Mouse (Mus musculus): ENCODE results near the gene Acpp. TPM values are rescaled to one million over a fixed set of nuclear protein-coding genes. Genes with fewer than 3 reads are reported as not detected.

The Acpp gene
- polyA plus RNA-seq, 1 experiment from 2014 or later, result 0.84 TPM

DNA sequence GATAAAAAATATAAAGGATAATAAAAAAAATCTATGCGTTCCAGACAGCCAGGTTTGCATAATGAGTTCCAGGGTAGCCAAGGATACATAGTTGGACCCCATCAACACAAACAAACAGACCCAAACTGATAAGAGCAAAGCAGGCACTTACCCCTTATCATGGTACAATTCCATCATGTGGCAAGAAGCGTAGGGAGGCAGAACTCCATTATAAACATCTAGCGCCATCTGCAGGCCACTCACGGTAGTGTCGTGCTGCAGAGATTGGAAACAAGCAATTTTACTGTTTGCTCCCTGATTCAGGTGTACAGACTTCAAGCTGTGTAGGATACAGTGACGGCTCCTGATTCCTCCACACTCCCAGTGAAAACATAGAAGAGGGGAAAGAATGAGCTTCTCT, 30.8 kb downstream of the Acpp start:
- no peaks in the 10 kb centered on the region for H3K9me3 ChIP-seq (ENCODE audit: low read length)
- no peak overlapping the region for H3K27ac ChIP-seq (ENCODE audit: low read length)
- ATAC-seq (peak; percentile 12; the same call in 1 of the 2 replicates), DNase-seq (ENCODE audit: low spot score) (peak; percentile 73)
- 7% methylated on average over 6 of the region's 6 CpGs for WGBS
- H3K4me2 ChIP-seq (replicated peaks; ENCODE audit: low read depth, low read length), result no peak overlapping the region
- H3K4me1 ChIP-seq (ENCODE audit: insufficient read depth, low read depth, low read length), result no peaks in the 10 kb centered on the region
- no peak overlapping the region for H3K4me3 ChIP-seq (ENCODE audit: low read depth, low read length)
- H3K9ac ChIP-seq (replicated peaks; ENCODE audit: low read depth), result no peak overlapping the region
- no peaks in the 10 kb centered on the region for H3K36me3 ChIP-seq (ENCODE audit: insufficient read depth, low read length)
- TF ChIP-seq EP300 (IDR thresholded peaks at IDR 0.05) (no peak), CTCF (IDR thresholded peaks at IDR 0.05) (peak; percentile 92)
- no peaks in the 10 kb centered on the region for H3K27me3 ChIP-seq (replicated peaks; ENCODE audit: insufficient read depth, low read length)

DNA sequence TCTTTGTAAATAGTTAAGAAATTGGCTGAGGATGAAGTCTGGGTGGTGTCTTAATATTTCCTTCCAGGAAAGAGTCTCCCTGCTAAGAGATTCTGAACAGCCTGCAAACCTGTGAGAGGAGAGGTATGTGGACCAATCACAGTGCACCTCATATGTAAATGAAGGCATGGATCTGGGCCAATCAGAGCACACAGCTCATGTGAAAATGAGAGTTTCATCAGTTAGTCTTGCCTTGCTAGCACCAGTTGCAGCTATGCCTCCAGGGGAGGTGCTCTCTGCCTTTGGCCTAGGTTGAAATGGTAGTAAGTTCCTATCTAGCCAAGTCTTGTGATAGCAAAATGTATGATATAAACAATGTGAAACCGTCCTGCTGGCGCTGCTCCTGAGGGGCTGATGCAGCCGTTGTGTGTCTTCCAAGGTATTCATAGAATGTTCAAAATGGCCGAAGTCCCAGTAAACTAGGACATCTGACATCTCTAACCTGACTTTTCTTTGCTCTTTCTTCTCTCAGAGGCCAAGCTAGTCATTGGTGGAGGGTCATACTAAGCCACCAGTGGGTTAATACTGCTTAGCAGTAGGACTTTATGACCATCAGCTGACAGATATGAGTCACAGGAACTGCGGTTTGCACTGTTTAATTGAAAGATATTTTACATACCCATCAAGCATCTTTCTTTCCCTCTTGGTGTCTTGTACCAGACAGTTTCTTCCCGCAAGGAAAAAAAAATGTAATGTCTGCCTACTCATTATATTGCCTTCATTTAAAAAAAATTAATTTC, 32.0 kb downstream of the Acpp start:
- Histone ChIP-seq H3K4me3 (ENCODE audit: low read depth, low read length) (no peak overlapping the region), H3K4me2 (replicated peaks; ENCODE audit: low read depth, low read length) (no peak overlapping the region), H3K36me3 (ENCODE audit: insufficient read depth, low read length) (no peaks in the 10 kb centered on the region), H3K9ac (replicated peaks; ENCODE audit: low read depth) (no peak overlapping the region), H3K27me3 (replicated peaks; ENCODE audit: insufficient read depth, low read length) (no peaks in the 10 kb centered on the region), H3K27ac (ENCODE audit: low read length) (no peak overlapping the region), H3K4me1 (ENCODE audit: insufficient read depth, low read depth, low read length) (no peaks in the 10 kb centered on the region), H3K9me3 (ENCODE audit: low read length) (no peaks in the 10 kb centered on the region)
- WGBS, result 71% methylated on average over 6 of the region's 6 CpGs
- TF ChIP-seq CTCF (IDR thresholded peaks at IDR 0.05) (no peak), EP300 (IDR thresholded peaks at IDR 0.05) (no peak)
- ATAC-seq (no peak), DNase-seq (ENCODE audit: low spot score) (peak; percentile 20)

DNA sequence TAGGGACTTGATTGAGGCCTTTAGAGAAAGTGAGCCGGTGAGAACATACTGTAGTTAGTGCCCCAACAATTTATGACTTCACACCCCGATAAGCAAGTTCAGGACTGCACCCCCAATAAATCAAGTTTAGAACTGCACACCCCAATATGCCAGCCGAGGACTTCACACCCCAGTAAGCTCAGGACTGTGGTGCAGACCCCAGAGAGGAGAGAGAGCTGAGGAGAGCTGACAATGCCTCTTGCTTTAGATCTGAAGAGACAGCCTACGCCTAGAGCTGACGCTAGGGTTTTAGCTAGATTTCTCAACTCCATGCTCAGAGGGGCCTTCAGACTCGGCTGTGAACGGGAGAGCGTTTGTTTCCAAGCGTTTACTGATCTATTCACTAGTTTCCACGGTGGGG, 32.7 kb downstream of the Acpp start:
- H3K4me3 ChIP-seq (ENCODE audit: low read depth, low read length), result no peak overlapping the region
- ATAC-seq (no peak), DNase-seq (ENCODE audit: low spot score) (no peak)
- H3K4me1 ChIP-seq (ENCODE audit: insufficient read depth, low read depth, low read length), result no peaks in the 10 kb centered on the region
- no peaks in the 10 kb centered on the region for H3K36me3 ChIP-seq (ENCODE audit: insufficient read depth, low read length)
- H3K4me2 ChIP-seq (replicated peaks; ENCODE audit: low read depth, low read length), result no peak overlapping the region
- H3K9ac ChIP-seq (replicated peaks; ENCODE audit: low read depth), result no peak overlapping the region
- H3K27me3 ChIP-seq (replicated peaks; ENCODE audit: insufficient read depth, low read length), result no peaks in the 10 kb centered on the region
- no peak for TF ChIP-seq CTCF (IDR thresholded peaks at IDR 0.05)
- no peak for TF ChIP-seq EP300 (IDR thresholded peaks at IDR 0.05)
- no peak overlapping the region for H3K27ac ChIP-seq (ENCODE audit: low read length)
- WGBS, result 67% methylated on average over 10 of the region's 10 CpGs
- H3K9me3 ChIP-seq (ENCODE audit: low read length), result no peaks in the 10 kb centered on the region

DNA sequence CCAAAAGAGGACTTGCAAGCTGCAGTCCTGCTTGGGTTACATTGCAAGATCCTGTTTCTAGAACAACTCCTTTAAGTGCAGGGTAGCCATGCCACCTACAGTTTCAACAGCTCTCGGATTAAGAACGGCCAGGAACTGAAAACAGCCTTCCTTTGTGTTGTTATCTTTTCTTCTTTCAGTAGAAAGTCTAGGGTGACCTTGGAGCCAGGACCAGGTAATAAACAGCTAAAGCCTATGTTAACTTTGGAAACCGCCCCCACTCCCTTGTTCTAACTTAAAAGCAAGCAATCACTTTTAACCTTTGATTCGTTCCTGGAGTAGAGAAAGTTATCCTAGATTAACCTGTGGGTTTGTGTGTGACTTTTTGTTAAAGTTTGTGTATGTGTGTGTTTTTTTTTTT, 33.2 kb downstream of the Acpp start:
- no peak overlapping the region for H3K27ac ChIP-seq (ENCODE audit: low read length)

DNA sequence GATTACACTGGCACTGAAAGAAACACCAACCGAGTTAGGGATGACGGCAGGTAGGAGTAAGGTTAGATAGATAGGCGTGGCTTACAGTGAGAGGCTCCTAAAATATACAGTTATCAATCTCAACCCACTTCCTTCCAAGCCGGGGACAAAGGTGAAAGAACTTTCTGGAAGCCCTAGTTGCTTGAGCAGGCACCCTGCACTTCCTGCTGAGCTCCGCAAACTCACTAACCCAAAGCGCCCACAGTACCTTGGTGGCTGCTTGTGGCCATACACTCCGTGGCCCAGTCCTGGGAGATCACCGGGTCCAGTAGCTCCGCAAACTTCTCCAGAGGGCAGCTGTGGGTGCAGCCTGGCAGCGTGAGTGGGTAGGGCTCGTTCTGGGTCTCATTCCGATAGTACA, 37.0 kb downstream of the Acpp start:
- 69% methylated on average over 12 of the region's 12 CpGs for WGBS

More for the DNA sequence above, 33.2 kb downstream of the Acpp start:
- Histone ChIP-seq H3K4me2 (replicated peaks; ENCODE audit: low read depth, low read length) (no peak overlapping the region), H3K9me3 (ENCODE audit: low read length) (no peaks in the 10 kb centered on the region), H3K4me1 (ENCODE audit: insufficient read depth, low read depth, low read length) (no peaks in the 10 kb centered on the region), H3K4me3 (ENCODE audit: low read depth, low read length) (no peak overlapping the region), H3K9ac (replicated peaks; ENCODE audit: low read depth) (no peak overlapping the region), H3K27me3 (replicated peaks; ENCODE audit: insufficient read depth, low read length) (no peaks in the 10 kb centered on the region), H3K36me3 (ENCODE audit: insufficient read depth, low read length) (no peaks in the 10 kb centered on the region)
- ATAC-seq (no peak), DNase-seq (ENCODE audit: low spot score) (no peak)
- TF ChIP-seq CTCF (IDR thresholded peaks at IDR 0.05) (no peak), EP300 (IDR thresholded peaks at IDR 0.05) (no peak)
- WGBS, result 64% methylated on average over 4 of the region's 4 CpGs

DNA sequence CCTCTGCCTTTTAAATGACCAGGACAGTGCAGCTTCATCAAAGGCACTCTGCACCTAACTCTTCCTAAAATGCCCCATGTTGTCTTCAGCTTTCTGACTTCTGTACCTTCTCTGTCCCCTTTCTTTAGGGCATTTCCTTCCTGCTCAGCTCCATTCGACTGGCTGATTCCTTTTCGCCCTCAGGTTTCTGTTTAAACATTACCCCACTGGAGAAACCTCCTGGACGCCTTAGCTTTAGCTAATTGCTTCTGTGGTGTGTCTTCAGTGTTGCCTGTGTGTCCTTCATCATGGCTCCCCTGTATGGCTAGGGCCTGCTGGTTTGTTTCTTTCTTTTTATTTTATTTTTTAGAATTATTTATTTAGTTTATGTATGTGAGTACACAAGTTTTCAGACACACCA, 40.5 kb downstream of the Acpp start:
- DNase-seq (ENCODE audit: low spot score) (no peak), ATAC-seq (no peak)
- Histone ChIP-seq H3K9me3 (ENCODE audit: low read length) (no peaks in the 10 kb centered on the region), H3K36me3 (ENCODE audit: insufficient read depth, low read length) (no peaks in the 10 kb centered on the region), H3K4me2 (replicated peaks; ENCODE audit: low read depth, low read length) (no peak overlapping the region), H3K4me3 (ENCODE audit: low read depth, low read length) (no peak overlapping the region), H3K4me1 (ENCODE audit: insufficient read depth, low read depth, low read length) (no peaks in the 10 kb centered on the region), H3K9ac (replicated peaks; ENCODE audit: low read depth) (no peak overlapping the region), H3K27ac (ENCODE audit: low read length) (no peak overlapping the region), H3K27me3 (replicated peaks; ENCODE audit: insufficient read depth, low read length) (no peaks in the 10 kb centered on the region)
- WGBS, result 47% methylated on average over 3 of the region's 3 CpGs
- TF ChIP-seq CTCF (IDR thresholded peaks at IDR 0.05) (no peak), EP300 (IDR thresholded peaks at IDR 0.05) (no peak)

More for the DNA sequence above, 37.0 kb downstream of the Acpp start:
- Histone ChIP-seq H3K27me3 (replicated peaks; ENCODE audit: insufficient read depth, low read length) (no peaks in the 10 kb centered on the region), H3K36me3 (ENCODE audit: insufficient read depth, low read length) (no peaks in the 10 kb centered on the region), H3K4me3 (ENCODE audit: low read depth, low read length) (no peak overlapping the region), H3K9me3 (ENCODE audit: low read length) (no peaks in the 10 kb centered on the region), H3K4me1 (ENCODE audit: insufficient read depth, low read depth, low read length) (no peaks in the 10 kb centered on the region), H3K4me2 (replicated peaks; ENCODE audit: low read depth, low read length) (no peak overlapping the region), H3K9ac (replicated peaks; ENCODE audit: low read depth) (no peak overlapping the region), H3K27ac (ENCODE audit: low read length) (no peak overlapping the region)
- ATAC-seq, result no peak
- no peak for TF ChIP-seq EP300 (IDR thresholded peaks at IDR 0.05)
- TF ChIP-seq CTCF (IDR thresholded peaks at IDR 0.05), result no peak
- DNase-seq (ENCODE audit: low spot score), result no peak
